Mouse (Mus musculus): ENCODE measurements around the gene Slit3. TPM values are rescaled to one million over a fixed set of nuclear protein-coding genes. Genes with fewer than 3 reads are reported as not detected.

The Slit3 gene
- total and polyA plus RNA-seq, 3 experiments = not detected

- H3K9ac ChIP-seq (ENCODE audit: control insufficient read depth, low read depth, low read length, poor library complexity, severe bottlenecking) = no peak overlapping the region
- H3K4me1 ChIP-seq (ENCODE audit: control insufficient read depth in 1 of 2, insufficient read depth in 2 of 2, low read length in 2 of 2) = no peaks in the 10 kb centered on the region
- H3K36me3 ChIP-seq (ENCODE audit: control insufficient read depth in 1 of 2, insufficient read depth in 2 of 2, low read length in 2 of 2) = no peaks in the 10 kb centered on the region
- H3K4me3 ChIP-seq (ENCODE audit: control insufficient read depth in 1 of 2, insufficient read depth in 1 of 2, low read depth in 2 of 2, low read length in 2 of 2) = no peak overlapping the region
- no peak overlapping the region for H3K27ac ChIP-seq (ENCODE audit: control insufficient read depth, low read depth, low read length)
- no peak for DNase-seq (ENCODE audit: low read depth, low spot score)
- no peaks in the 10 kb centered on the region for H3K79me2 ChIP-seq (ENCODE audit: control insufficient read depth, insufficient read depth, low read length, poor library complexity)
- no peaks in the 10 kb centered on the region for H3K9me3 ChIP-seq (replicated peaks; ENCODE audit: insufficient read depth, low read length)
- no peaks in the 10 kb centered on the region for H3K27me3 ChIP-seq (ENCODE audit: control insufficient read depth in 1 of 2, insufficient read depth in 2 of 2, low read length in 2 of 2)
- TF ChIP-seq MAZ (IDR thresholded peaks at IDR 0.05; ENCODE audit: low read depth, low read length) = no peak
- TF ChIP-seq MAX (IDR thresholded peaks at IDR 0.05; ENCODE audit: low read length) = no peak
- no peak for TF ChIP-seq NRF1 (IDR thresholded peaks at IDR 0.05; ENCODE audit: insufficient read depth, low read depth, low read length, poor library complexity, severe bottlenecking)
- TF ChIP-seq MAFK (IDR thresholded peaks at IDR 0.05; ENCODE audit: borderline replicate concordance, low read depth, low read length) = no peak
These were observed 58.3 kb downstream of the Slit3 start for GRCm38 (mm10) chr11:35179305-35179704.

DNA sequence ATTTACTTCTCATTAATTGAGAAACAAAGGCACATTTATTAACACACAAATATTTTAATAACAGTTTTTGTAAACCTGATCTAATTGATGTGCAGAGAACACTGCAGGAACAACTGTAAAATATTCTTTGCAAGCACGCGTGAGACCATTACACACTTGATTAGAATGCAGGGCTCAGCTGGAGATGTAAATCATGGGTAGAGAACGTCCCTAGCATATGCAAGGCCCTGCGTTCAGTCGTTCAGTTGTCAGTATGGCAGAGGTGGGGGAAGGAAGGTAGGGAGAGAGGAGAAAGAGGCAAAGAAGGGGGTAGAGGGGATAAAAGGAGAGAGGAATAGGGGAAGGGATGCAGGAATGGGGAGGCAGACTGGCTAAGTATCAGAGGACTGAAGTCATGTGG is 61.9 kb downstream of the Slit3 start:
- no peaks in the 10 kb centered on the region for H3K79me2 ChIP-seq (ENCODE audit: control insufficient read depth, insufficient read depth, low read length, poor library complexity)
- no peaks in the 10 kb centered on the region for H3K27me3 ChIP-seq (ENCODE audit: control insufficient read depth in 1 of 2, insufficient read depth in 2 of 2, low read length in 2 of 2)
- no peaks in the 10 kb centered on the region for H3K9me3 ChIP-seq (replicated peaks; ENCODE audit: insufficient read depth, low read length)
- H3K9ac ChIP-seq (ENCODE audit: control insufficient read depth, low read depth, low read length, poor library complexity, severe bottlenecking) = no peak overlapping the region
- H3K4me3 ChIP-seq (ENCODE audit: control insufficient read depth in 1 of 2, insufficient read depth in 1 of 2, low read depth in 2 of 2, low read length in 2 of 2) = no peak overlapping the region
- no peaks in the 10 kb centered on the region for H3K4me1 ChIP-seq (ENCODE audit: control insufficient read depth in 1 of 2, insufficient read depth in 2 of 2, low read length in 2 of 2)
- TF ChIP-seq GABPA (IDR thresholded peaks at IDR 0.05; ENCODE audit: low read depth, low read length) (no peak), HCFC1 (IDR thresholded peaks at IDR 0.05; ENCODE audit: low read depth, low read length) (no peak), KAT2A (conservative IDR thresholded peaks at IDR 0.05; ENCODE audit: low read depth, low read length) (no peak), POLR2AphosphoS5 (IDR thresholded peaks at IDR 0.05; ENCODE audit: borderline replicate concordance, low read depth, low read length) (no peak), USF2 (IDR thresholded peaks at IDR 0.05; ENCODE audit: borderline replicate concordance in 1 of 2, insufficient read depth in 1 of 2, low read depth in 1 of 2, low read length in 2 of 2) (no peak), MAFK (IDR thresholded peaks at IDR 0.05; ENCODE audit: borderline replicate concordance, low read depth, low read length) (no peak), POLR2A (IDR thresholded peaks at IDR 0.05; ENCODE audit: control insufficient read depth in 1 of 2, insufficient read depth in 1 of 2, low read depth in 1 of 2, low read length in 2 of 2, poor library complexity in 1 of 2) (no peak), RAD21 (IDR thresholded peaks at IDR 0.05; ENCODE audit: low read depth, low read length) (no peak), RCOR1 (IDR thresholded peaks at IDR 0.05; ENCODE audit: low read depth, low read length) (no peak), E2F4 (IDR thresholded peaks at IDR 0.05; ENCODE audit: borderline replicate concordance, low read depth, low read length) (no peak), BHLHE40 (IDR thresholded peaks at IDR 0.05; ENCODE audit: borderline replicate concordance, low read depth, low read length) (no peak), UBTF (IDR thresholded peaks at IDR 0.05; ENCODE audit: borderline replicate concordance, insufficient read depth, low read depth, low read length) (no peak), MAX (IDR thresholded peaks at IDR 0.05; ENCODE audit: low read length) (no peak), MAZ (IDR thresholded peaks at IDR 0.05; ENCODE audit: low read depth, low read length) (no peak), MXI1 (IDR thresholded peaks at IDR 0.05; ENCODE audit: low read depth, low read length) (no peak), JUND (IDR thresholded peaks at IDR 0.05; ENCODE audit: low read depth, low read length) (no peak), USF1 (IDR thresholded peaks at IDR 0.05; ENCODE audit: low read depth, low read length) (no peak), ELF1 (IDR thresholded peaks at IDR 0.05; ENCODE audit: low read depth, low read length) (no peak)
- DNase-seq (ENCODE audit: low read depth, low spot score) = no peak
- H3K36me3 ChIP-seq (ENCODE audit: control insufficient read depth in 1 of 2, insufficient read depth in 2 of 2, low read length in 2 of 2) = no peaks in the 10 kb centered on the region
- no peak overlapping the region for H3K27ac ChIP-seq (ENCODE audit: control insufficient read depth, low read depth, low read length)

Data from MEL (cell line).